Mouse (Mus musculus) frontal cortex, postnatal 14 days (tissue): ENCODE measurements around the gene Cdkl5.
"Not testable (repeated sequence)": the region's sequence is repeated elsewhere in the genome, so short reads cannot be mapped to it uniquely, and the experiment has no call there.

Source experiments
- DNase-seq, 2 experiments: peaks; one replicate each; pipeline ENCODE4 v3.0.0; 2022; ENCODE audit warnings: low spot score in 2 of 2

The Cdkl5 gene

DNA sequence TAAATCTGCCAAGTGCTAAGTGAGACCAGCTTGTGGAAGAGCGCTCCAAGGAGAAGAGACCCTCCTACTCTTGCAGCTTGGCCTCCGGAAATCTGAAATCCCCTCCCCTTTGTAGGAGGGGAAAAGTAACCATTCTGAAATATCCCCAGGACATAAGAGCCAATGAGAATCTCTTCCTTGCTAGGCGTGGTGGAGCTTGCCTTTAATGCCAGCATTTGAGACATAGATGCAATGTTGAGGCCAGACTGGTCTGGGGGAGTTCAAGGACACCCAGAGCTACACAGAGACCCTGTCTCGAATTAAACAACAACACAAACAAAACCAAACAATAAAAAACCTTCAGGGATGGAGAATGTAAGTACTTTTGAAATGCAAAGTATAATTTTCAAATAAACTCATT lies 87.6 kb downstream of the Cdkl5 start, which contains the start of gene Gja6:
Gja6 (minus strand) TSS at position 101 of the 400 bp plus-strand sequence.
- DNase-seq = no peak

DNA sequence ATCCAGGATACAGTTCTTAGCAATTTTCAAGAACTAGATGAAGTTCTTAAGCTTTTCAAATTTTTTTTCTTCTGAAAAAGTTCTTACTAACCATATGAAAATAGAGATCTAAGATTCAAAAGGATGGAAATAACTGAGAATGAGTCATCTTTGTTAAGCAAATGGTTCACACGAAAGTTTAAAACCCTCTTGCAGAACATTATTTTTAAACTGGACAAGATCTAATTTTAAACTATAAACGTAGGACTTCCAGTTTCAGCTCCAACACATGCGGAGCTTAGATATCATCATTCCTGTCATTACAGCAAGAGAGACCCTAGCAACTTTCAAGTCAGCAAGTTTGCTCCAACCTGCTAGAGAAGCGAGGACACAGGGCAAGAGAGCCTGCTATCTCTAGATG lies 88.0 kb downstream of the Cdkl5 start:
- DNase-seq = no peak

DNA sequence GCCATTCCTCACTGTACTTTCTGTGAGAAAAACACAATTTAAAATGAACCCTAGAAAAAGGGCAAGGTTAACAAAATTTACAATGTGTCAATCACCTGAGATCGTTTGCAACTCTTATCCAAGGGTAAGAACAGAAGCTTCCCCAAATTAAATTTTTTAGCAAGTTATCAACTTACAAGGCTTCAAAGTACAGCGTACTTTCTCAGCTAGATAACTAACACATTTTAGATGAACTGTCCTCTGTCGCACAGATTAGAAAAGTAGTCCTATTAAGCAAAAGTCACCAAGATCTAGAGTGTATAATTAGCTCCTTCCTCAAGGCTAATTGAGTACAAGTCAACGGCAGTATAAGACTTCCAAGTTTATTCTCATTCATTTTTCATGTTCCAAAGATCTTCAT lies 88.6 kb downstream of the Cdkl5 start:
- DNase-seq = no peak

DNA sequence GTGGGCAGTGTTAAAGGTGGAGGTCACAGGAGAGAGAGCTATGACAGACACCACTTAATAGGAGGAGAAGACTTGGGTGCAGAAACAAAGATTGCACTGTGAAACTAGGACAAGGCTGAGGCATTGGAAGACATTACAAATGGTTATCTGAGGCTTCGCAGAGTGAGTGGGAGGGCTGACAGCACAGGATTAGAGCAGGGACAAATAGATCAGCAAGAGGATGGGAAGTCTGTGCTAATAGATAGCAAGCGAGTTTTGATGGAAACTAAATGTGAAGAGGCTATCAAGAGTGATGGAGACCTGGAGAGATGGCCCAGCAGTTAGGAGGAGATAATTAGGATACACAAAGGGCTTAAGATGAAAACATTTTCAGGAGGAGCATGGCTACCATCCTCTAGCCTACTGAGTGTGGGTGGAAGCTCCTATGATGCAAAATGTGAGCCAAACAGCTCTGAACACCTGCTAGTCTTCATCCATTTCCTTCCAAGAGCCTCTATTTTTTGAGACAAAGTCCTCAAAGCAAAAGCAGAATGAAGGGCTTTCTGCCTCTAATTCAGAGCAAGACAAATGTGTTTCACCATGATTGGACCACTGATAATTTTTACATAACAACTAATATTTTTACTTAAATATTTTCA lies 89.3 kb downstream of the Cdkl5 start:
- DNase-seq = no peak

DNA sequence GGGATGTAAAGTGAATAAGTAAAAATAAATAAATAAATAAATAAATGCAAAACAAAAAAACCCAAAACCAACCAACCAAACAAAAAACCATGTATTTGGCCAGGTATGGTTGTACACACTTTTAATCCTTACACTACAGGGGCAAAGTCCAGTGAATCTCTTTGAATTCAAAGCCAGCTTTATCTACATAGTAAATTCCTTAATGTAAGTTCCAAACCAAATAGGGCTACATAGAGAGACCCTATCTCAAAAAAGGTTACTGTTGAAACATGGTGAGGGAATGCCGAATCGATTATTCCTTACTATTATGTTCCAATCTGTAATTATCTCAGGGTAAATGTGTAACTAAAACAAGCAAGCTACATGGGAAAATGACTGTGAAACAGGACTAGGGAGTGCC lies 93.4 kb downstream of the Cdkl5 start:
- no peak for DNase-seq

DNA sequence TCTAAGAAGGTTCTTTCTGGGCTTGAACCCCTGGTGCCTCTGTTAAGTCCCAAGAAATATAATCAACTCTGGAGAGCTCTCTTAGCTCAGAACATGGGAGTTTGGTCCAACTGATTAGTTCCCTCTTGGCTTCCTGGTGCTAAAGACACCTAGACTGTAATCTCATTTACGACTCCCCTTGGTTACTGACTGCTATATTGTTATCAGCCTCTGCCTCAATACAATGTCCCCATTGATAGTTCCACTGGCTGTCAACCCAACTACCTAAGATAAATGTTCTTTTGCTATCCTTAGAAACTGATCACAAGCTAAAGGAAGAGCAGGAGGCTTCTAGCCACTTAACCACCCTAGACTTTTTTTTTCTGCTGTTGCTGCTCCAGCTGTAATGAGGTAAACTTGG lies 102.4 kb downstream of the Cdkl5 start:
- no peak for DNase-seq

DNA sequence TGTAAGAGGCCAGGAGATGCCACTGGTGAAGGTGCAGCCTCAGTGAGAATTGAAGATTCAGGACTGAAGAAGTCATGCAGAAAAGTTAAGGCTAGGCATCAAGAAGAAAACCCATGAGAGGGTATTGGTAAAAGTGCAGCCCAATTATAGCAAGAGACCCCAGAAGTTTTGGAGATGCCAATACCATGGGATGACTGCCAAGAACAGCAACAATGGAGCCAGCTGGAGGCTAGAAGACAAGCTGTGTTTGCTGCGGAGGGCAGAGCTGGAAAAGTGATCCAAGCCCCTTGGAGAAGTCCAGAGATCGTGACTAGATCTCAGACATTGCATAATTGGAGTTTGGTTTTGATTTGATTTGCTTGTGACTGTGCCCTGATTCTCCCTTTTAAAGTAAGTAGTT lies 108.2 kb downstream of the Cdkl5 start:
- no peak for DNase-seq

DNA sequence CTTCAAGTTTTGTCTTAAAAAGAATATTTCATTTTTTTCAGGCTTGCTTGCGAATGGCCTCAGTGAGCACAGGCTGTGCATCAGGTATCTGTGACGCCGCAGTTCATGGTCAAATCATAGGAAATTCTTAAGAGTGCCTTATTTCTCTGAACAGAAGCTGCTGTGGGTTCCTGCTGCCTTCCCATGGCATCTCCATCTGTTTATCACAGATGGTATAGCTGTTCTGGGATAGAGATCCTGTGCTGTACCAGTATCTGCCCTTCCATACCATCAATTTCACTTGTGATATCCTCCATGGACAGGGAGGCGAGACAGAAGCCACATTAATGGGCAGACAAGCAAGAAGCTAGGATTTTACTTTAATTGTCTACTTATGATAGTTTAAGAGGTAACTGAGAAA lies 127.9 kb downstream of the Cdkl5 start:
- no peak for DNase-seq

DNA sequence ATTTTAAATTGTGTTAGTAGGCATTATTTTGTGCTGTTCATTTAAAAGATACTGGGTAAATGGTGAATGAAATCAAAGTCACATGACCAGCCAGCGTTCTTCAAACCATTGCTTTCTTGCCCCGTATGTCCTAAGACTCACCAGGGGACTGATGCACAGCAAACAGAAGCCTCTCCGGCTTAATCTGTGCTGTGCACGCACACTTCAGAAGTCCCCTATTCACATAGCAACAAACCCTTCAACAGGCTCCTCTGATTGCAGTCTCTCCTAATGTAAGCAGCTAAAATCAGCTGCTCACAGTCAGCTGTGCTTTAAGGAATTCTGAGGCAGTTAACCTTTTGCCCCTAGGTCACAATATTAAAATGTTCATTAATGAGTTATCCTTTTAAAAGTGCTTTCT lies 129.5 kb downstream of the Cdkl5 start:
- DNase-seq = no peak

DNA sequence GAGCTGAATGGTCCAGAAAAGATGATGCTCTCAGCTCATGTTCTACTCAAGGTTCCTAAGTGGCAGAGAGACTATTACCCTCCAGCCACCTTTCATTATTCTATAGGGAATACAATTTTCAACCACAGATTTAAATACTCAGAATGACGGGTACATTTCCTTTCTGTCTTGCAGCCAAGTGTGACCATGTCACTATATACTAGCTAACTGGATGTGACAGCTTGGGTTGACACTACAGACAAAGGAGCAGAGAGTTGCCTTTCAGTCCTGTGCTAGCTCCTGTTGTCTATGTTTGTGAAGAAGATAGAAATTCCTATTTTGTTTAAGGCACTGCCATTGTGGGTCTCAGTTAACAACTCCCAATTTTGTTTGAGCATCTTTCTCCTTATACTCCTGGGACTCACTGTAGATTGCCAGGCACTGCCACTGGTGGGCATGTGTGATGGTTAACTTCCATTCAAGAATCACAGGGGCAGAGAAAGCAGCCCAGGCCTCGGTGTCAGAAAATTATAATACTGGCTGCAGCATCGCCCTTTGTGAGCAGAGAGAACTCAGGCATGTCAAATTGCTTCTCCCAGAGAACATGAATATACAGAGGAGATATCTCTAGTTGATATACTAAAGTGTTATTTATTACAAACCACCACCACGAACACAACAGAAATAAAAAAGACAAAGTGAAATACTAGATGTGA lies 130.7 kb downstream of the Cdkl5 start:
- no peak for DNase-seq

DNA sequence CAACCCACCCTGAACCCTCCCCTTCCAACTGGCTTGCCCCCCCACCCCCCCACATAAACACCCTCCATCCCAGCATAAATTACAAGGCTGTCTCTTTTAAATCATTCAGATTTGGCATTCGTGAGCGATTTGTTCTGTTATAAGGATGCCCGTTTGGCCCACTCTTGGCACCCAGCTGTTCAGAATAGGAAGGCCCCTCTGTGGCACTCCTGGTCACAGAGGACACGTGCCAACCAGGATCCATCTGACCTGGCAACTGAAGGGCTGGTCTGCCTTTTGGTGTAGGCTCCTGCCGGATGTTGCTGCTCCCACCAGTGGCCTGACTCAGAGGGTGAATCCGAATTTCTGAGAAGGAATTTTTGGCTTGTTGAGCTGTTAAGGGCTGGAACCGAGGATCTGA lies 186.3 kb downstream of the Cdkl5 start:
- DNase-seq = no peak

DNA sequence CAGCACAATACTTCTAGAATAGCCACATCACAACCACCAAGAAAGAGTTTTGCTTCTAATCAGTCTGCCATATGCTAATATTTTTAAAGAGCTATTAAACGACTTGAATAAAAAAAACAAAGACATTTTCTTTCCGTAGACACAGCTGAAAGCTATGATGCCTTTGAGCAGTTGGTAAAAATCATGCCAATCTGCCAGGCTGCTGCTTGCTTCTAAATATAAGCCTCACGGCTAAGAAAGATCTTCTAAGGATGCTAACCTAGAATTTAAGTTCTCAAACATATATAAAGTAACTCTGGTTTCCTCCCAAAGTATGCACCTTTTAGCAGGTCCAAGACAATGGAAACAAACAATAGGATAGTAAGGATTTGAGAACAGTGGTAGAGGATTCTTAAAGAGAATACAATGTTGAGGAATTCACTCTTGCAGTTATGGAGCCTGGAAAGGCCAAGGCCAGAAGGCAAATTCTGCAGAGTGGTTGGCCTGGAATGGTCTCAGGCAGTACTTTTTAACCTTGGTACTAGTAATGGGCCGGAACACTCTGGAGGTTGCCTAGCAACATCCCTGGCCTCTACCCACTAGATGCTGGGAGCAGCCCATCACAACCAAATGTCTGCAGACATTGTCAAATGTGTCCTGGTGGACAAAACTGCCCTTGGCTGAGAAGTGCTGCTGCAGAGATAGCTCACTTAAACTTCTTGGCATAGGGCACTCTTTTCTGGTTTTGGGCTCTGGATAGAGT lies 189.9 kb downstream of the Cdkl5 start:
- no peak for DNase-seq

DNA sequence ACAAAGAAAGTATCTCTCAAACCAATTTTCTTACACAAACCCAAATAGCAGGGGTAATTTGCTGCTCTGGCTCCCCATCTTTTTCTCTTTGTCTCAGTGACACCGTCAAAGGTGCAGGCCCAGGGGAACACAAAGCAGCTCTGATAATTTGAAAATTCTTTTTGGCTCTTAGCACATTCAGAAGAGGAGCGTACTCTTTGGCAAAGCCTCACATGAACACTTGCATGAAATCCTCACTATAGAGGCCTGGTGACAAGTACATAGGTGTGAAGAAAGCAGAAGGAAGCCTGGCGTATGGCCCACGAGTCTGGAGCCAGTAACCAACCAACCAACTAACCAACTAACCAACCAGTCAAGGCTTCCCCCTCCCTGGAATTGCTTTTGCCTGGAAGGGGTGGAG lies 199.6 kb downstream of the Cdkl5 start:
- no peak for DNase-seq

DNA sequence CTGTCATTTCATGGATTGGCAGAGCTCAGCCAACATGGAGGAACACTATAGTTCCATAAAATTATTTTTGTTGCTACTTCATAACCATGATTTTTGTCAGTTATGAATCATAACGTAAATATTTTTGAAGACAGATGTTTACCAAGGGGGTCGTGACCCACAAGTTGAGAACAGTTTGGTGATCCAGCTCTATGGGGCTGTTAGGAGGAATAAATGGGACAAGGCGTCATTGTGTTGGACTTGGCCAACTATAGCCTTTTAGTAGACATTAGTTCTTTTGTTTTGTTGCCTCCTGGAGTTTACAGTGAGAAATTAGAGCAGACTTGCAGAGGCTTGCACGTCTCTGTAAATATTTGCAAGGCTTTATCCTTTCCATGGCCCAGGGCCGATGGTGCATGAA lies 212.2 kb downstream of the Cdkl5 start:
- DNase-seq = no peak

DNA sequence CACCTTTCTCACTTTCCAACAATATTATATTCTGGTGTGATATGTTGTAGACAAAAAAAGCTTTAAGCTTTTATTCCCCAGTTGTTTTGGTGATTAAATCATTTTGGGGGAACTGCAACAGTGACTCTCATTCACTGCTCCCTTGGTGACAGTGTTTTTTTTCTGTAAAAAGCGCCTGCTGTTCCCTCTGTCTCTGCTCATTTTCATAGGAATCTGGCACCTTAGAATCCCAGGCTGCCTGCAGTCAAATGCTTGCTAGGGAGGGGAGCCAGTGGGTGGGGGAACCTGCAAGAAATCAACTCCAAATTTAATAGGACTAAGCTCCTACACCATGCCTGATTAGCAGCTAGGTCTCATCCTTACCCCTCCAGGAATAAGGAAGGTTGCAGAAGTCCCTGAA lies 221.5 kb downstream of the Cdkl5 start:
- DNase-seq = no peak

DNA sequence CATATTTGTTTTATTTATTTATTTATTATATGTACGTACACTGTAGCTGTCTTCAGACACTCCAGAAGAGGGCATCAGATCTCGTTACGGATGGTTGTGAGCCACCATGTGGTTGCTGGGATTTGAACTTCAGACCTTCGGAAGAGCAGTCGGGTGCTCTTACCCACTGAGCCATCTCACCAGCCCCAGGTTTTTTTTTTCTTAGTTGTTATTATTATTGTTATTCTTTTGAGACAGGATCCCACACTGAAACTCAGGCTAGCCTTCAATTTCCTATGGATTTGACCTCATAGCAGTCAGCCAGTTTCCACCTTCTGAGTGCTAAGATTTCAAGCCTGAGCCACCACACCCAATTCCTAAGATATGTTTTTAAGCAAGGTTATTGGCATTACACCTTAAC lies 224.9 kb downstream of the Cdkl5 start:
- not testable (repeated sequence) for DNase-seq

DNA sequence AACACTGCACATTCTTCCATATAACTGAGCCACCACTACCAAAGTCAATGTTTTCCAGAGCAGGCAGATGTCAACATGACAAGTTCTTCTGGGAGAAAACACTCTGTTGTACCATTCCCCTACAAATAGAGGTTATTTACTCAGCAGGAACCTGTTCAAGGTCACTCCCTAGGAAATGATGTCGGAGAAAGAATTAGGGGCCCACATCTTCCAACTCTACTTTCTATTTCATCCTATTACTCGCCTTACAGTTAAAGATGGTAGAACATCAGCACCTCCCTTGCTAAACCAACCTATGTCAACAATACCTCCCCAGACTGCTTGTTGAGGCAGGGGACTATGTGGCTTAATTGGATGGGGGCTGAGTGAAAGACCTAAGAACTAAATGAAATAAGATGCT lies 226.8 kb downstream of the Cdkl5 start, which contains the start of gene Rs1:
Rs1 (plus strand) TSS at position 301 of the 400 bp plus-strand sequence.
- DNase-seq = no peak

DNA sequence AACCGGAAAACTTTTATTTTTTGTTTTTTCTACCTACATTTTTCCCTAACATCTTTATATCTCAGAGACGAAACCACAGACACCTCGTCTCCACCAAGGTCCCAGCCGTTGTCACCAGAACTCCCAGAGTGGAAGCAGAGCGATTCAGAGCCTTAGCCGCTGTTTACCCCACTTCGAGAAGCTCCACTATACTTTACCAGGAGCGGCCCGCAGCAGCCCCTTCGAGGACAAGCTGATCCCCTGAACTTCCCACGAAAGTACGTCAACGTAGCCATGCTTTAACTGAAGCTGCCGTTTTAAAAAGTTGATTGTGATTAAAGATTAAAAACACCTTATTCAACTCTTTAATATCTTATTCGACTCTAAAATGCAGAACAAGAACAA lies 228.3 kb downstream of the Cdkl5 start:
- DNase-seq = no peak

DNA sequence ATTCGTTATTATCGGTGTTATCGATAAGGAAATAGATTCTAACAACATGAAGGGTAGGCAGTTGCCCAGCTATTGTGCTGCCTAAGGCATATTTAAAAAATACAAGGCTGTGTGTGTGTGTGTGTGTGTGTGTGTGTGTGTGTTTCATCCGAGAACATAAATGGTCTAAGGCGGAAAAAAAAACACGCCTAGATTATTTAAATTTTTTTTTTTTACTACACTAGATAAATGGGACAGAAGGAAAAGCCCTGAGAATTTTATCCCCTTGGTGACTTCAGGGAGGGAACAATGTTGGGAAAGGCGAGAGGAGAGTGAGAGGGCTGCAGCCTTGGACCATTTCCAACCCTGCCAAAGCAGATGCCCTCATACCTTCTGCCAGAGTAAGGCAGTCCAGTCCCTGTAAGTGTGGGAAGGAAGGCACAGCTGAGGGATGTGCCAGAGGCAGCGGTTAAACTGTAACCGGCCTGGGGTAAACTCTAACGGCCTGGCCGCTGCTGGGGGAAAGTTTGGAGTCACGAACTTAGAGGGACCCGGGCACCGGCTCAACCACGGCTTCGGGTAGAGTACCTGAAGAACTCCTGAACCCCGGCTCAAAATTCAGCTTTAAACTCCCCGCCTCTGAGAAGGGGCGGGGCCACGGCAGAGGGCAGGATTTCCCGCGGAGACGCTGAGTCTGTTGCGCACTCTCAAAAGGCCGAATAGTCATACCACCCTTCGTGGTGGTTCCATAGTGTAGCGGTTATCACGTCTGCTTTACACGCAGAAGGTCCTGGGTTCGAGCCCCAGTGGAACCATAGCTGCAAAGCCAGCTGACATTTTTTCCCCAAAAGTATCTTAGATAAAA lies 228.9 kb downstream of the Cdkl5 start:
- DNase-seq = peak; percentile 81 to 94

DNA sequence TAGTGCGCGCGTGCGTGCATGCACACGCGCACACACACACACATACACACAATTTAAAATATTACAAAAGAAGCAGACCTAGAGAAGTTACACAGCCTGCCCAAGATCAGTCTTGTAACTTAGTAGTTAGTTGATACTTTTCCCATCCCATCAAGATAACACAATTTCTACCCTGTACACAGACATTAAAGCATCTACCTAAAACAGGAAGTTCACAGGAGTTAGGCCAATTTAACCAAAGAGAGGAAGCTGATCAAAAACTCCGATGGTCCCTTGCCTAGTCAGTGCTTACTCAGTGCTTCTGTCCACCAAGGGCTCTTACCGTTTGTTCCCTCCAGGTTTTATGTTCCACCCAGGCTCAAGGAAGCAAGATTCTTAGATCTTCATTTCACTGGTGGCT lies 243.7 kb downstream of the Cdkl5 start:
- DNase-seq = no peak

DNA sequence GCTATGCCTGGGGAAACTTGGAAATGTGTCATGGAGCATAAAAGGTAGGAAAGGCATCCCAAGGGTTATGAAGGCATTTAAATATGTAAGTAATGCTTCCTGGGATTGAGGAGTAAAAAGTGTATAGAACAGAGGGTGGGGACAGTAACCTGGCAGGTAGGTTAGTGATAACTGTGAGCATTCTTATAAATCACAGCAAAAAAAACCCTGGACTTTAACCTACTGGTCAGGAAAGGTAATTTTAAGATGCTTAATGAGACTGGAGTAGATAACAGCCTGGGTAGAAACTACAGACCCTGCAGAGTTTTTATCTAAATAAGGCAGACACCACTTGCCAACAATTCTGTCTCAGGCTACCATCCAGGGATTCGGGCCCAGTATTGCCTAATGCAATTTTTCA lies 245.9 kb downstream of the Cdkl5 start:
- no peak for DNase-seq

DNA sequence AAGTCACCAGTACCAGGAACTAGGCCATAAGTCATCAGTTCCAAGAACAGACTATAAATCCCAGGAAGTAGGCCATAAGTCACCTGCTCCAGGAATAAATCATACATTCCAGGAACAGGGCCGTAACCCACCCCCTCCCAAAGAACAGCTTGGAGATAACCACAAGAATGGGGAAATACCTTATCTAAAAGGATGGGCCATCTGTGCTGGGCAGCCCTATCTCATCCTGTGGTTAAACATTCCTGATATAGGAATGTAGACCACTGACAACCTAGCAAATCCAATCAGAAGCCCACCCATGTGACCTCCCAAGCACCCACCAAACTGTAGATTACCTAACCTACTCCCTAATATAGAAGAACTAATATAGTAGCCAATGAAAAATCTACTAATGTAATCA lies 249.1 kb downstream of the Cdkl5 start:
- no peak for DNase-seq
